Mouse (Mus musculus) forebrain, embryonic 12.5 days (tissue): ENCODE results near the gene Socs1. TPM values are rescaled to one million over a fixed set of nuclear protein-coding genes. Genes with fewer than 3 reads are reported as not detected.

Source experiments
- ATAC-seq: fragments of 200-750 bp; cut with Nextera tagmentation; 2 replicates; pipeline ENCODE4 v1.8.0; 2017; ENCODE audit warnings: moderate TSS enrichment; ENCODE audit not compliant: low FRiP score
- H3K27ac ChIP-seq: fragments of 300-500 bp; sonication (generic); 2 replicates; pipeline ENCODE4 v1.5.1; 2016; ENCODE audit warnings: mild to moderate bottlenecking
- H3K27me3 ChIP-seq: fragments of 300-500 bp; sonication (generic); 2 replicates; pipeline ENCODE4 v1.6.1; 2016; ENCODE audit warnings: mild to moderate bottlenecking
- H3K36me3 ChIP-seq: fragments of 300-500 bp; sonication (generic); replicated peaks from 2 replicates; pipeline ENCODE4 v1.6.1; 2016; ENCODE audit warnings: mild to moderate bottlenecking
- H3K4me1 ChIP-seq: fragments of 300-500 bp; sonication (generic); 2 replicates; pipeline ENCODE4 v1.6.1; 2016
- H3K4me2 ChIP-seq: fragments of 300-500 bp; sonication (generic); 2 replicates; pipeline ENCODE4 v1.6.1; 2016; ENCODE audit warnings: mild to moderate bottlenecking, moderate library complexity
- H3K4me3 ChIP-seq: fragments of 300-500 bp; sonication (generic); replicated peaks from 2 replicates; pipeline ENCODE4 v1.5.1; 2016; ENCODE audit warnings: mild to moderate bottlenecking
- H3K9ac ChIP-seq: fragments of 300-500 bp; sonication (generic); 2 replicates; pipeline ENCODE4 v1.6.1; 2016; ENCODE audit warnings: mild to moderate bottlenecking
- H3K9me3 ChIP-seq: fragments of 300-500 bp; sonication (generic); 2 replicates; pipeline ENCODE4 v1.6.1; 2016
- WGBS: fragments of 180-500 bp; shearing (Covaris S2); methylation state at CpG from one replicate; pipeline ENCODE4 v1.1.7; 2016; 5-methylcytosine and 5-hydroxymethylcytosine counted together
- polyA plus RNA-seq: library from polyadenylated mRNA; unstranded; fragments of >200 nt; fragmentation: Nextera tagmentation; extraction: Ambion mirVana; gene quantifications from 2 replicates; pipeline ENCODE4 v1.2.1, GENCODE M21; 2016

Socs1 gene
- polyA plus RNA-seq, 1 experiment from 2014 or later = 2.6 TPM

GRCm38 (mm10) chr16:10771769-10772510 is 13.4 kb downstream of the Socs1 start:
- Histone ChIP-seq H3K9ac (no peak overlapping the region), H3K27ac (no peak overlapping the region), H3K4me1 (no peaks in the 10 kb centered on the region), H3K4me3 (no peak overlapping the region), H3K4me2 (no peak overlapping the region), H3K9me3 (no peaks in the 10 kb centered on the region), H3K27me3 (peaks cover 5% of the 10 kb centered on the region; the same call in 1 of the 2 replicates), H3K36me3 (no peaks in the 10 kb centered on the region)
- 76% methylated on average over 19 of the region's 19 CpGs for WGBS
- ATAC-seq = no peak

GRCm38 (mm10) chr16:10770531-10771325 is 14.6 kb downstream of the Socs1 start:
- Histone ChIP-seq H3K4me1 (no peaks in the 10 kb centered on the region), H3K9me3 (no peaks in the 10 kb centered on the region), H3K4me3 (no peak overlapping the region), H3K27me3 (peaks cover 5% of the 10 kb centered on the region; the same call in 1 of the 2 replicates), H3K27ac (no peak overlapping the region), H3K4me2 (no peak overlapping the region), H3K36me3 (no peaks in the 10 kb centered on the region), H3K9ac (no peak overlapping the region)
- ATAC-seq = no peak
- 59% methylated on average over 4 of the region's 4 CpGs for WGBS

GRCm38 (mm10) chr16:10769661-10770060 is 15.7 kb downstream of the Socs1 start:
- H3K27ac ChIP-seq = no peak overlapping the region
- no peak overlapping the region for H3K9ac ChIP-seq
- peaks cover 5% of the 10 kb centered on the region; the same call in 1 of the 2 replicates for H3K27me3 ChIP-seq
- no peaks in the 10 kb centered on the region for H3K36me3 ChIP-seq
- no peaks in the 10 kb centered on the region for H3K4me1 ChIP-seq
- H3K4me2 ChIP-seq = no peak overlapping the region
- H3K4me3 ChIP-seq = no peak overlapping the region
- ATAC-seq = no peak
- 44% methylated on average over 2 of the region's 2 CpGs for WGBS
- no peaks in the 10 kb centered on the region for H3K9me3 ChIP-seq

GRCm38 (mm10) chr16:10768821-10769220 is 16.5 kb downstream of the Socs1 start:
- H3K4me2 ChIP-seq = no peak overlapping the region
- no peak overlapping the region for H3K9ac ChIP-seq
- H3K4me1 ChIP-seq = no peaks in the 10 kb centered on the region
- H3K27me3 ChIP-seq = peaks cover 5% of the 10 kb centered on the region; the same call in 1 of the 2 replicates
- no peaks in the 10 kb centered on the region for H3K36me3 ChIP-seq
- no peaks in the 10 kb centered on the region for H3K9me3 ChIP-seq
- no peak overlapping the region for H3K4me3 ChIP-seq
- H3K27ac ChIP-seq = no peak overlapping the region
- no peak for ATAC-seq
- WGBS = 66% methylated on average over 9 of the region's 9 CpGs

GRCm38 (mm10) chr16:10767158-10767557 is 18.2 kb downstream of the Socs1 start:
- Histone ChIP-seq H3K36me3 (no peaks in the 10 kb centered on the region), H3K4me3 (no peak overlapping the region), H3K4me1 (no peaks in the 10 kb centered on the region), H3K4me2 (no peak overlapping the region), H3K27me3 (peaks cover 5% of the 10 kb centered on the region; the same call in 1 of the 2 replicates), H3K27ac (no peak overlapping the region), H3K9me3 (no peaks in the 10 kb centered on the region), H3K9ac (no peak overlapping the region)
- 27% methylated on average over 4 of the region's 4 CpGs for WGBS
- 0 out of 2 replicates have a peak, but pooled peaks have one; percentile 14 for ATAC-seq

- H3K36me3 ChIP-seq = no peaks in the 10 kb centered on the region
- WGBS = 76% methylated on average over 2 of the region's 2 CpGs
These were observed 21.0 kb downstream of the Socs1 start for GRCm38 (mm10) chr16:10764323-10764722.

GRCm38 (mm10) chr16:10763540-10764264 is 21.6 kb downstream of the Socs1 start:
- H3K9ac ChIP-seq = no peak overlapping the region
- no peak overlapping the region for H3K27ac ChIP-seq
- H3K36me3 ChIP-seq = no peaks in the 10 kb centered on the region
- 70% methylated on average over 6 of the region's 6 CpGs for WGBS
- no peaks in the 10 kb centered on the region for H3K9me3 ChIP-seq
- no peak overlapping the region for H3K4me3 ChIP-seq
- no peaks in the 10 kb centered on the region for H3K4me1 ChIP-seq
- ATAC-seq = no peak
- peaks cover 3% of the 10 kb centered on the region; the same call in 1 of the 2 replicates for H3K27me3 ChIP-seq
- no peak overlapping the region for H3K4me2 ChIP-seq

More at GRCm38 (mm10) chr16:10764323-10764722, 21.0 kb downstream of the Socs1 start:
- peaks cover 5% of the 10 kb centered on the region; the same call in 1 of the 2 replicates for H3K27me3 ChIP-seq
- H3K4me1 ChIP-seq = no peaks in the 10 kb centered on the region
- no peak overlapping the region for H3K4me2 ChIP-seq
- no peak for ATAC-seq
- no peaks in the 10 kb centered on the region for H3K9me3 ChIP-seq
- H3K4me3 ChIP-seq = no peak overlapping the region
- H3K9ac ChIP-seq = no peak overlapping the region
- no peak overlapping the region for H3K27ac ChIP-seq

- WGBS = 81% methylated on average over 5 of the region's 5 CpGs
- no peaks in the 10 kb centered on the region for H3K27me3 ChIP-seq
- no peaks in the 10 kb centered on the region for H3K36me3 ChIP-seq
- no peak overlapping the region for H3K4me2 ChIP-seq
- no peak overlapping the region for H3K4me3 ChIP-seq
- no peaks in the 10 kb centered on the region for H3K9me3 ChIP-seq
- H3K4me1 ChIP-seq = no peaks in the 10 kb centered on the region
- no peak for ATAC-seq
- no peak overlapping the region for H3K27ac ChIP-seq
- H3K9ac ChIP-seq = no peak overlapping the region
These were observed 22.7 kb downstream of the Socs1 start for GRCm38 (mm10) chr16:10762569-10763180.

GRCm38 (mm10) chr16:10761182-10761581 is 24.2 kb downstream of the Socs1 start:
- WGBS = 85% methylated on average over 8 of the region's 8 CpGs
- no peaks in the 10 kb centered on the region for H3K27me3 ChIP-seq
- H3K27ac ChIP-seq = no peak overlapping the region
- no peaks in the 10 kb centered on the region for H3K9me3 ChIP-seq
- H3K9ac ChIP-seq = no peak overlapping the region
- ATAC-seq = no peak
- no peak overlapping the region for H3K4me2 ChIP-seq
- no peaks in the 10 kb centered on the region for H3K36me3 ChIP-seq
- H3K4me3 ChIP-seq = no peak overlapping the region
- no peaks in the 10 kb centered on the region for H3K4me1 ChIP-seq

- Histone ChIP-seq H3K27me3 (no peaks in the 10 kb centered on the region), H3K4me2 (no peak overlapping the region), H3K9ac (no peak overlapping the region), H3K4me1 (no peaks in the 10 kb centered on the region), H3K4me3 (no peak overlapping the region), H3K9me3 (no peaks in the 10 kb centered on the region), H3K27ac (no peak overlapping the region), H3K36me3 (no peaks in the 10 kb centered on the region)
- WGBS = 78% methylated on average over 6 of the region's 6 CpGs
- ATAC-seq = no peak
These were observed 29.2 kb downstream of the Socs1 start for GRCm38 (mm10) chr16:10756168-10756567.

- Histone ChIP-seq H3K9me3 (no peaks in the 10 kb centered on the region), H3K27me3 (no peaks in the 10 kb centered on the region), H3K27ac (no peak overlapping the region), H3K9ac (no peak overlapping the region), H3K4me1 (no peaks in the 10 kb centered on the region), H3K4me2 (no peak overlapping the region), H3K36me3 (no peaks in the 10 kb centered on the region), H3K4me3 (no peak overlapping the region)
- ATAC-seq = no peak
- 87% methylated on average over 3 of the region's 3 CpGs for WGBS
These were observed 30.6 kb downstream of the Socs1 start for GRCm38 (mm10) chr16:10754521-10755296.
